Mouse (Mus musculus) brain, embryonic 18.5 days (tissue): ENCODE measurements around the gene Ogdh.
"Not testable (repeated sequence)": the region's sequence is repeated elsewhere in the genome, so short reads cannot be mapped to it uniquely, and the experiment has no call there.

Experiments used
- DNase-seq: peaks from one replicate; pipeline ENCODE4 v3.0.0-alpha.2; 2012; ENCODE audit warnings: low read depth, low spot score

The Ogdh gene

DNA sequence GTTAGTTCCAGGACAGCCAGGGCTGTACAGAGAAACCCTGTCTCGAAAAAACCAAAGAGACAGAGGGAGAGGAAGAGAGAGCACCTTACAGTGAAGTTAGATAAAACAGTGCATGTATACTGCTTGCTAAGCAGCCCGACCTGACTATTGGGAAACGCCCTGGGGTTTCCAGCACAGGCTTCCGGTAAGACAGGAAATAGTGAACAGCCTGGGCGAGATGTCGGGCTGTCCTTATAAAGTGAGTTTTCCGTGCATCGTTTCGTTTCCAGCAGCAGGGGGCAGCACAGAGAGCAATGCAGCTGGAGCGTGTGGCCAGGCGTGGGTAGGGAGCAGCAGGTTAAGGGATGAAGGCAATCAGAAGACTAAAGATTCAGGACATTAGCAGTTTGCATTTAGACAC is 74.5 kb downstream of the Ogdh start:
- no peak for DNase-seq

DNA sequence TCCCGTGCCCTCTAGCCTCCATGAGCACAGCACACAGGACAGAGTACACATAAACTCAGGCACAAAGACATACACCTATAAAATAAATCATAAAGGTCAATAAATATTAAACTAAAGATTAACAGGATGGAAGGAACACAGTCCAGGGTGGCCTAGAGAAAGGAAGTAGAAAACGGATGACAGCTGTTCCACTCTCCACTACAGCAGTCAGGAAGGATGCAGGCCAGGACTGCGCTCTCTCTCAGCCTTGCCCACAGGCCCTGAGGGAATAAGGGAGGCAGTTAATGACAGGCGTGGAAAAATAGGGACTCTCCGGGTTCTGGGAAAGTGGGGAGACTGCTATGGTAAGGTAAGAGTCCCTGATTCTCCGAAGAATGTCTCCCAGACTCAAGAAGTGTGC is 75.0 kb downstream of the Ogdh start:
- DNase-seq, result no peak

- DNase-seq, result no peak
Observed at GRCm38 (mm10) chr11:6367156-6367555, 75.7 kb downstream of the Ogdh start.

- DNase-seq, result not testable (repeated sequence)
Observed at GRCm38 (mm10) chr11:6367986-6368385, 76.6 kb downstream of the Ogdh start.

DNA sequence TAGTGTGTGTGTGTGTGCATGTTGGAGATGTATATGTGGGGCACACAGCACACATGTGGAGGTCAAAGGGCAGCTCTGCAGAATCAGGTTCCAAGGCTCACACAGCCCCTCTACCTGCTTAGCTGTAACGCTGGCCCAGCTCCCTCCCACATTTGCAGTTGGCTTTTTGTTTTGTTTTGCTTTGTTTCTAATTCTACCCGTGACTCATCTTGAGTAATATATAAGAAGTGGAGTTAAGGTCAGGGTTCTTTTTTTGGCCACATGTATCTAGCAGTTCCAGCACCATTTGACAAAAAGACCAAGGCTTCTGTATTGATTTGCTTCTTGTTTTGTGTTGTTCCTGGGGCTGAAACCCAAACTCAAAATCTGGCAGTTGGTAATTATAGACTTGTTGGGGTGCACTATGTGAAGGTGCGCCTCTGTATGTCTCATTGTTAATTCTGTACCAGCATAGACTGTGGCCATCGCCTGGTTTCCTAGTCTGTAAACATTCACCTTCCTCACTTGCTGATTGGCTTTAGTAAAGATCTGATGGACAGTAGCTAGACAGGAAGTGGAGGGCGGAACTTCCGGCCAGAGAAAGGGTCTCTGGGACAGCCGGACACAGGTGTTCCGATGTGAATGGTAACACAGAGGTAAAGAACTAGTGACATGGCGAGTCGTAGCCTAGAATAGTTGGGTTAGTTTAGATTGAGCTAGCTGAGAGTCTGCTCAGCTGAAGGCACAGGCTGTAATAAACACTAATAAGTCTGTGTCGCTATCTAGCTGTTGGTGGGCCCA is 80.1 kb downstream of the Ogdh start:
- DNase-seq, result no peak

DNA sequence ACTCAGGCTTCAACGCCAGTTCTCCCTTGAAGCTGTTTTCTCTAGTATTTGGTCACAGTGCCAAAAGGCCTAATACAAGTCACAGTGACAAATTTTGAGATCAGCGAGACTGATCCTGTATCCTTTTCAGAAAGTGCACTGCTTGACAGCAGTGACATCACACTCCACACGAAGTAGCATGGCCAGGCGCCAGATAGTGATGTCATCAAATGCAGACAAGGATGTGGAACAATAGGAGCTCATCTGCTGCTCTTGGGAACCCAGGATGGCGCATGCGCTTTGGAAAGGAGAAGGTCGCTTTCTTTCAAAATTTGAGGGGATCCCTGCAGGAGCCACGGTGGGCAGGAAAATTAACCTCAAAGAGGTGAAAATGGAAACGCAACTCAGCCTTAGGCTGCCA is 81.4 kb downstream of the Ogdh start:
- DNase-seq, result no peak

GRCm38 (mm10) chr11:6380916-6381315 is 89.5 kb downstream of the Ogdh start:
- DNase-seq, result no peak

DNA sequence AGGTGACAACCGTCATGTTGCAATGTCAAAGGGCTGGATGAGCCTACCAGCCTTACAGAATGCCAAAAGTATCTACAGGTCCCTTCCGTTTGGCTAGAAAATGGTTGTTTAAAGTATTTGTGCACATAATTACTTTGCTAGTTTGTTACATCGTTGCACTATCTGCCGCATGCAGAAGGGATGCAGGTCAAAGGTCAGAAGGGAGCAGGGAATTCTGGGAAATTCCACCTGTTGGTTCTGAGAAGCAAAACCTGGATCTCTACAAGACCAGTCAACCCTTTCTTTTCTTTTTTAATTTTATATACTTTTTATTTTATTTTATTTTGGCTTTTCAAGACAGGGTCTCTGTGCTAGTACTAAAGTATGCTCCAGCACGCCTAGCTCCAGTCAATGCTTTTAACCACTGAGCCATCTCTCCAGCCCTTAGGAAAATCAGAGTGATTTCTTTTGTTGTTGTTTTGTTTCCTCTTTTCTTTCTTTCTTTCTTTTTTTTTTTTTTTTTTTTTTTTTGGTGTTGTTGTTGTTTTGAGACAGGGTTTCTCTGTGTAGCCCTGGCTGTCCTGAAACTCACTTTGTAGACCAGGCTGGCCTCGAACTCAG is 96.8 kb downstream of the Ogdh start:
- DNase-seq, result no peak

DNA sequence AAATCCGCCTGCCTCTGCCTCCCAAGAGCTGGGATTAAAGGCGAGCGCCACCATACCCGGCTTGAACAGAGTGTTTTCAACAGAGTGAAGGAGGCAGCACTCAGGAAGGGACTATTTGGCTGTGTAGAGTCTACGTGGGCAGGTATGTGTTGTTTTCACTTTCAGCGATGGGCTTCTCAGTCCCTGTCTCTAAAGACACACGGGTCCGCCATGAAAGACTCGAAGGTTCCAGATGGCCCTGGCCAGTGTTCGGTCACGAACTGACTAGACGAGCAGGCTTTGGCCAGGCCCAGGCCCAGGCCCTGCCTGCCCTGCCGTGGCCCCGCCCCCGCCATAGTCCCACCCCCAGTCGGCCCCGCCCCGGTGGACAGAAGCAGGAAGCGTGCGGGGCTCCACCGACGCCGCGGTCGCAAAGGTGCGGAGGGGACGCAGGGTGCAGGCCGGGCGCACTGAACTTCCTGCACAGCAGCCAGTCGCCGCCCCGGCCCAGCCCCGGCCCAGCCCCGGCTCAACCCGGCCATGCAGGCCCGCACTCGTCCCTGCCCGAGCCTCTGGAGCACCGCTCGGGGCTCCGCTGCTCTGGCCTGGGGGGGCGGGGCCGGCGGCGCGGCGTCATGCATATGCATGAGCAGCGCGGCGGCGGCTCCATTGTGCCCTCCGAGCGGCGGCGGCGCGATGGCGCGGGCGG is 97.4 kb downstream of the Ogdh start, which contains the start of gene Zmiz2:
TSS of gene Zmiz2 (plus strand) at position 349 of the 688 bp plus-strand sequence.
- DNase-seq, result peak; percentile 82

- no peak for DNase-seq
Observed at GRCm38 (mm10) chr11:6389483-6389921, 98.1 kb downstream of the Ogdh start.

- DNase-seq, result no peak
Observed at GRCm38 (mm10) chr11:6390376-6391053, 99.1 kb downstream of the Ogdh start.

DNA sequence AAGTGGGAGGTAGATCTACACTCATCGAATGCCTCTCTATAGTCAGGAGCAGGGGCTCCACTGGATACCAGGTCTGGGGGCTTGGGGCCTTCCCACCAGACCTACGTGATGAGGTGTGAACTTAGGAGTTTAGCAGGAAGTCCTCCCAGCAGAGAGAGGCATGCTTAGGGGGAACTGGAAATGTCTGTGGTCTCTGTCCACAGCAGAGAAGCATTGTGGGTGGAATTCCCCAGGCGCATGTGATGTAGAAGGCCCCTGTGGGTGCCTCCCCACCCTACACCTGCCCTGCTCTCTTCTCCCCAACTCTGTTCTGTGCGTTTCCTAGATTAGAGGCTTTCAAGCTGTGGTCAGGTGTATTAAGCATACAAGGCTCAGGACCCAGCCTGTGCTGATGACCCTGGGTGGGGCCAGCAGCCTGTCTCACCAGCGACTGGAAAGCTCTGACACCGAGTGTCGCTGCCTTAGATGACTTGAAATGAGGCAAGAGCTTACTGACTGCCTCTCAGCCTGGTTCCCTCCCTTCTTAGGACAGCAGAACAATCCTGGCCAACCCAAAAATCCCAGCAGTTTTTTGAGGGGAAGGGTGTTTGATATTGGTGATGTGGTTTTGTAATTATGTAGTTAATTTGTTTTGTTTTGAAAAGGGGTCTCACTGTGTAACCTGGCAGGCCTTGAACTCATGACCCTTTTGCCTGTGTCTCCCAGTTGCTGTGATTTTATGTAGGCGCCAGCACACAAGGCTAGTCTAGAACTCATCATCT is 100.3 kb downstream of the Ogdh start:
- DNase-seq, result no peak

- no peak for DNase-seq
Observed at GRCm38 (mm10) chr11:6392857-6393256, 101.4 kb downstream of the Ogdh start.

- DNase-seq, result no peak
Observed at GRCm38 (mm10) chr11:6393866-6394265, 102.4 kb downstream of the Ogdh start.

- no peak for DNase-seq
Observed at GRCm38 (mm10) chr11:6395565-6395964, 104.1 kb downstream of the Ogdh start.

DNA sequence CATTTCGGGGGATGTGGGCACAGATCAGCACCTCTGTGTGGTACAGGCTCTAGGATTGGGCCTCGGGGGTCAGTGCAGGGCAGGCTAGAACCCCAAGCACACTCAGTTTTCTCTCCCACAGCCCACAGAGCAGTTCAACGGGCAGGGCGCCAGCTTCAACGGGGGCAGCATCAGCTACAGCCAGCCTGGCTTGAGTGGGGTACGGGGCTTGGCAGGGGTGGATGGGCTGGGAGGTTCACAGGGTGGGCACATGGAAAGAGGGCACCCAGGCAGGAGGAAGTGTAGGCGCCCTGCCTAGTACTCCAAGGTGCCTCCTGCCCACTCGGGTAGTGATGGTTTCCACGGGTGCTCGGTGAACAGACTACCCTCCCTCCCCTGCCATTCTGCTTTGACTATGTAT is 106.7 kb downstream of the Ogdh start:
- no peak for DNase-seq

DNA sequence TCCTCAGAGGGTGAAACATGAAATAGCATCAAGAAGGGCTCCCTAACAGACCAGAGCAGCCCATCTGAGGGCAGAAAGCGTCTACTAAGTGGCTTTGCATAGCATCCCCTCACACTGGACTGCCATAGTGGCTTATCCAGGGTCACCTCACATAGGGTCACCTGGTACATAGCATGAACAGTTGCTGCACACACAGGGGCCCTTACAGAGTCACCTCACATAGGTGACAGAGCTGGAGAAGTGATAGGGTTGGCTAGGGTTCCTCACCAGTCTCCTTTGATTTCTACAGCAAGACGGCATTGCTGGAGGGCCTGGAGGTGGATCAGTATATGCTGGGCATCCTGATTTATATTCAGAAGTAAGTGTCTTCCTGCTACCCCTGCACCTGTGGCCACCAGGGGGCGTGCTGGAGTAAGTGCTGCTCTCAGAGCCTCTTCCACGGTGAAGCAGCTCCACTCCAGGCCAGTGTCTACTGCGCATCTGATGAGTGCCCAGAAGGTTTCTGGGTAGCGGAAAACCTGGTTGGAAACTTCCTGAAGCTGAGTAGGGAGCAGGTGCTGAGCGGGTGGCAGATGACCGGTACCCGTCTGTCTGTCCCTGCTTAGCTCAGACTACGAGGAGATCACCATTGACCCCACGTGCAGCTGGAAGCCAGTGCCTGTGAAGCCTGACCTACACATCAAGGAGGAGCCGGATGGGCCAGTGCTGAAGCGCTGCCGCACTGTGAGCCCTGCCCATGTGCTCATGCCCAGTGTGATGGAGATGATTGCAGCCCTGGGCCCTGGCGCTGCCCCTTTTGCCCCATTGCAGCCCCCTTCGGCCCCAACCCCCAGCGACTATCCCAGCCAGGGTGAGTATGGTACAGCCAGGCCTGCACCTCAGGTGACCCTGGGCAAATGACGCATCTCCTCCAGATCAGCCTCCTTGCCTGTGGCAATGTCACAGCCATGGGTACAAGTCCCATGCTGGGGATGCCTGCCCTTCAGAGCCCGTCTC is 111.4 kb downstream of the Ogdh start:
- DNase-seq, result no peak

DNA sequence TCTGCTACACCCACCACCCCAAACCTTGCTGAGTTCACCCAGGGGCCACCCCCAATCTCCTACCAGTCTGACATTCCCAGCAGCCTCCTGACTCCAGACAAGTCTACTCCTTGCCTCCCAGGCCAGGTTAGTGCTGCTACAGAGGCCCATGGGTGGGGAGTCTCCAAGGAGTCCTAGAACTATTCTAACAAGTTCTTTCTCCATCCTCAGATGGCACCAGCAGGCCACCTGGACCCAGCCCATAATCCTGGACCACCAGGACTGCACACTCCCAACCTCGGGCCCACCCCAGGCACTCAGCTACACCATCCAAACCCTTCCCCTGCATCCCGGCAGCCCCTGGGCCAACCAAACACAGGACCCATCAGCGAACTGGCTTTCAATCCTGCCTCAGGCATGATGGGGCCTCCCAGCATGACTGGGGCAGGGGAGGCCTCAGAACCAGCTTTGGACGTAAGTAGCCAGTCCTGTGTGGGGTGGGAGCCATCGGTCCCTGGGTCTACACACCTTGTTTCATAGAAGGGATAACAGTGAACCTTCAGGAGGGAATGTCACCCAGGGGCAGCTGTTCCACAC is 112.5 kb downstream of the Ogdh start:
- DNase-seq, result no peak

DNA sequence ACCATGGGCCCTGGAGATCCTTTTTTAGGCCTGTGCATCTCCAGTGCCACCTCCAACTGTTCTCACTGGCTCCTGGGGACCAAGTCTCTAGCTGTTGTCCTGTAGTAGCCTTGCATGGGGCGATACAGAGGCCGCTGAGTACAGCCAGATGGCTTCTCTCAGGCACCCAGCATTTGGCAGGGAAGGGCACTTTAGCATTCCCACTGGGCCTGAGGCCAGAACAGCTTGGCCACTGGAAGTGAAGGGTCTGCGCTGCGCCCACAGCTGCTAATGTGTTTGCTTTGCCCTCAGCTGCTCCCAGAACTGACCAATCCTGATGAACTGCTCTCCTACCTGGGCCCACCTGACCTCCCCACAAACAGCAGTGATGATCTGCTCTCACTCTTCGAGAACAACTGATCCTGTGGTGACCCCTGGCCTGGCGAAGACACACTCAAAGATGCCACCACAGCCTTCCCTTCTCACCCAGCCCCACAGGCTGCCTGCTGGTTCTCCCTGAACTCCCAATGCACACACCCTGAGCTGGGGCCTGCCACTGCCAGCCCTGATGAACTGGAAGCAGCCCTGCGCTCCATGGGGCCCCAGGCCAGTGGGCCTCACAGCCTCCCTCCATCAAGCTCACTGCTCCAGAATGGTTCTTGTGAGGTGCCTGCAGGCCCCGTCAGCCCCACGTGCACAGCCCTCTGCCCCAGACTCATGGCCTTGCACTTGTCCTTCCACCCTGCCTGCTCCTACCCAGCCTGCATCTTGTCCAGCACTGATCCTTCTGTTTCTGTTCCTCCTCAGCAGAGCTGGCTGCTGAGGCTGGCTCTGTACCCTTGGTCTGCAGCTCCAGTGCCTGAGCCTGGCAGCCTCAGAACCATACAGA is 113.5 kb downstream of the Ogdh start:
- DNase-seq, result no peak
